Mouse (Mus musculus): Measurements from ENCODE around the gene Vmn2r79. TPM values are rescaled to one million over a fixed set of nuclear protein-coding genes. Genes with fewer than 3 reads are reported as not detected.
"Not testable (repeated sequence)": the region's sequence is repeated elsewhere in the genome, so short reads cannot be mapped to it uniquely, and the experiment has no call there.

Vmn2r79 gene
- polyA plus RNA-seq (2015; fragmentation: Nextera tagmentation; extraction: Ambion mirVana), result not detected in 2 replicates

- H3K4me2 ChIP-seq (ENCODE audit: low read length); H3K4me1 ChIP-seq (replicated peaks; ENCODE audit: insufficient read depth, low read length); H3K4me3 ChIP-seq (replicated peaks; ENCODE audit: low read depth, low read length); ATAC-seq (replicated peaks; ENCODE audit: low FRiP score, low read depth); H3K27ac ChIP-seq; H3K27me3 ChIP-seq (ENCODE audit: insufficient read depth, low read length); DNase-seq (ENCODE audit: low spot score); H3K9me3 ChIP-seq (replicated peaks; ENCODE audit: low read length); H3K36me3 ChIP-seq (ENCODE audit: insufficient read depth, low read length); H3K9ac ChIP-seq (ENCODE audit: low read depth, low read length): not testable (repeated sequence)
- WGBS, result 83% methylated on average over 1 of the region's 1 CpGs
These were observed at the start of gene Vmn2r79 for GRCm38 (mm10) chr7:86995815-86996214. Vmn2r79 (plus strand) TSS chr7:86996115.

DNA sequence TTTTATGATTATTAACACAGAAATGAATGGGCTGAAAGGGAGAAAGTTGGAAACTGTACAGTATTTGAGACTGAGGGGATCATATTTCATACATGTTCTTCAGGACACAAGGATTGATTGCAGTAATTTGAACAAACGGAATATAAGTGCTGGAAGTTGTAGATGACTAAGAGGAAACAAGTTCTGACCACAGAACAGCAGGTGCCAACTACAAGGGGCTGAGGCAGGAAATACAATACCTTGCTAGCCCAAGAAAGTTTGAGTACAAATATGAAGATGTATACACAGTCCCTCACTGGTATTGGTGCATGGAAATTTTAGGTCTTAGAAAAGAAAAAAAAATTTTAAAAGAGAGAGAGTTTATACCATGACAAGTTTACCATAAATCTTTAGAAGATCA is 1.2 kb upstream of the Vmn2r79 start:
- 51% methylated on average over 1 of the region's 1 CpGs for WGBS
- H3K36me3 ChIP-seq (ENCODE audit: insufficient read depth, low read length), result no peaks in the 10 kb centered on the region
- DNase-seq (ENCODE audit: low spot score) (no peak), ATAC-seq (replicated peaks; ENCODE audit: low FRiP score, low read depth) (no peak)
- no peak for TF ChIP-seq CTCF (IDR thresholded peaks at IDR 0.05; ENCODE audit: low read depth)
- no peaks in the 10 kb centered on the region for H3K9me3 ChIP-seq (replicated peaks; ENCODE audit: low read length)
- no peak overlapping the region for H3K9ac ChIP-seq (ENCODE audit: low read depth, low read length)
- H3K4me2 ChIP-seq (ENCODE audit: low read length), result no peak overlapping the region
- no peak overlapping the region for H3K27ac ChIP-seq
- H3K4me1 ChIP-seq (replicated peaks; ENCODE audit: insufficient read depth, low read length), result no peaks in the 10 kb centered on the region
- H3K27me3 ChIP-seq (ENCODE audit: insufficient read depth, low read length), result no peaks in the 10 kb centered on the region
- no peak overlapping the region for H3K4me3 ChIP-seq (replicated peaks; ENCODE audit: low read depth, low read length)

DNA sequence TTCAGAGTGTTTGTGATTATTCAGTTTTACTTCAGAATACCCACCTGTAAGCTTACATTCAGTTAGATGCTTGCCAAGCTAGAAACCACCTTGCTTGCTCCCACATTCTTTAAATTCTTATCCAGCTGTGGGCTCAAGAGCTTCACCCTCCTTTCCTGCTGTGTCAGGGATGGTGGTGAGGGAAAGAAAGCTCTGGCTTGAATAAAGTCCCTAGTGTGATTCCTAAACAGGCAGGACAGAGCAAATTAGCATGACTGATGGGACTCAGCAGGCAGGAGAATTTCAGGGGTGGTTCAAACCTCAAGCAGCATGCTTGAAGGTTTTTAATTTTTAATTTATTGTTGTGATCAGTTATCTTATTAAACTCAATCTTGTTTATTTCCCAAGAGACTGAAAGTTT is 30.6 kb downstream of the Vmn2r79 start:
- H3K27ac ChIP-seq; H3K9me3 ChIP-seq (replicated peaks; ENCODE audit: low read length); DNase-seq (ENCODE audit: low spot score); ATAC-seq (replicated peaks; ENCODE audit: low FRiP score, low read depth); H3K9ac ChIP-seq (ENCODE audit: low read depth, low read length); H3K27me3 ChIP-seq (ENCODE audit: insufficient read depth, low read length); H3K4me3 ChIP-seq (replicated peaks; ENCODE audit: low read depth, low read length); H3K36me3 ChIP-seq (ENCODE audit: insufficient read depth, low read length); H3K4me2 ChIP-seq (ENCODE audit: low read length); H3K4me1 ChIP-seq (replicated peaks; ENCODE audit: insufficient read depth, low read length): not testable (repeated sequence)

DNA sequence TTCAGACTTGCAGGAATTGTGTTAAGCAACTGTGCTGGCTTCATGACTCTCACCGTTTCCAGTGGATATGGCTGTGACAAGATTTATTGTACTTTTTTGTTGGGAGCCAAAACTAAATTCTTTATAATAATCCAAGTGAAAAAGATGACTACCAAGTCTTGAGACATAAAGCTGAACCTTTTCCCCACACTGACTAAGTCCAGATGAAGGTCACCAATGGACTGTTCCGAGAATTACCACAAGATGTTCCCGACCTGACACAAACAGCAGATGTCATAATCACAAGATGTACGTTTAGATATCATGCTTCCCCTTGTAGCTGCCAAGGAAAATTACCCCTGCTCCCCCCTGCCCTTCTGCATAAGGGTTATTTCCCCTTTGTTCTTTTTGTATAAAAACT is 67.7 kb downstream of the Vmn2r79 start:
- no peaks in the 10 kb centered on the region for H3K27me3 ChIP-seq (ENCODE audit: insufficient read depth, low read length)
- WGBS, result 70% methylated on average over 4 of the region's 4 CpGs
- no peak for ATAC-seq (replicated peaks; ENCODE audit: low FRiP score, low read depth)
- H3K27ac ChIP-seq, result no peak overlapping the region
- no peaks in the 10 kb centered on the region for H3K36me3 ChIP-seq (ENCODE audit: insufficient read depth, low read length)
- no peak for TF ChIP-seq CTCF (IDR thresholded peaks at IDR 0.05; ENCODE audit: low read depth)
- no peak overlapping the region for H3K9ac ChIP-seq (ENCODE audit: low read depth, low read length)
- H3K4me2 ChIP-seq (ENCODE audit: low read length), result no peak overlapping the region
- no peak overlapping the region for H3K4me3 ChIP-seq (replicated peaks; ENCODE audit: low read depth, low read length)
- no peaks in the 10 kb centered on the region for H3K9me3 ChIP-seq (replicated peaks; ENCODE audit: low read length)
- no peaks in the 10 kb centered on the region for H3K4me1 ChIP-seq (replicated peaks; ENCODE audit: insufficient read depth, low read length)
- no peak for DNase-seq (ENCODE audit: low spot score)

Other genes starting within 250 kb of the Vmn2r79 start
- gene Folh1, start 220.2 kb upstream of the Vmn2r79 start, polyA plus RNA-seq (2015; fragmentation: Nextera tagmentation; extraction: Ambion mirVana), result 0.33 and 0.68 TPM in 2 replicates
- gene Vmn2r77, start 201.1 kb upstream of the Vmn2r79 start, polyA plus RNA-seq (2015; fragmentation: Nextera tagmentation; extraction: Ambion mirVana), result not detected in 2 replicates
- gene Vmn2r78, start 81.0 kb upstream of the Vmn2r79 start, polyA plus RNA-seq (2015; fragmentation: Nextera tagmentation; extraction: Ambion mirVana), result not detected in 2 replicates
- gene Nox4, start 250.0 kb downstream of the Vmn2r79 start, polyA plus RNA-seq (2015; fragmentation: Nextera tagmentation; extraction: Ambion mirVana), result 9.8 and 13.1 TPM in 2 replicates

All from kidney, postnatal 0 days (tissue).